Mouse (Mus musculus): ENCODE measurements at regions not wholly inside any gene's neighbourhood (a gene's known extent, or its start where the extent isn't known, plus 50 kb on each side); places are given as distances from the start of the nearest gene placed in this dataset.

DNA sequence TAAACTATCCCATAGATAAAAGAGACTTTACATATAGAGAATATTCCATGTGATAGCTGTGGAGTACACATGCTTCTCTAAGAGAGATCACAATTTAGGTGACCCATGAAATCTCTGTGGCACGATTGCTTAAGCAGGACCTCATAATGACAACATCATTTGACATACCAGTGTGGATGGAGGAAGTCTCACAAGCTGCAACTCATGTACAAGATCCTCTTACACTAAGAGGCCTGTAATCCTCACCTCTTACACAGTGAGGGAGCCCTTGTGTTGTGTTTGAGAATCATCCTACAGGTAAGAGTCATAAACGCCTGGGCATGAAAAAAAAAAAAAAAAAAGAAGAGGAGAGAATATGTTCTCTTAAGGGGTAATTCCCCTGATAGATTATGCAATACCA is 89.9 kb upstream of the Mrgpra3 start:
- TF ChIP-seq CHD2 (IDR thresholded peaks at IDR 0.05; ENCODE audit: low read length) (no peak), CTCF (IDR thresholded peaks at IDR 0.05 in 2 of 3, conservative IDR thresholded peaks at IDR 0.05 in 1 of 3; ENCODE audit: control insufficient read depth in 1 of 3, insufficient read depth in 1 of 3, low read depth in 2 of 3, low read length in 3 of 3, poor library complexity in 1 of 3, severe bottlenecking in 1 of 3) (no peak), POLR2A (IDR thresholded peaks at IDR 0.05; ENCODE audit: control insufficient read depth in 1 of 2, insufficient read depth in 1 of 2, low read depth in 1 of 2, low read length in 2 of 2, poor library complexity in 1 of 2) (no peak), KAT2A (conservative IDR thresholded peaks at IDR 0.05; ENCODE audit: low read depth, low read length) (no peak), EP300 (IDR thresholded peaks at IDR 0.05; ENCODE audit: low read depth in 1 of 2, low read length in 2 of 2) (no peak), SIN3A (IDR thresholded peaks at IDR 0.05; ENCODE audit: low read length) (no peak), TCF12 (IDR thresholded peaks at IDR 0.05; ENCODE audit: low read depth, low read length) (no peak), ZC3H11A (IDR thresholded peaks at IDR 0.05; ENCODE audit: low read depth, low read length) (no peak), MYB (IDR thresholded peaks at IDR 0.05; ENCODE audit: low read depth, low read length) (no peak), NELFE (IDR thresholded peaks at IDR 0.05; ENCODE audit: low read depth, low read length) (no peak), RCOR1 (IDR thresholded peaks at IDR 0.05; ENCODE audit: low read depth, low read length) (no peak), ZKSCAN1 (IDR thresholded peaks at IDR 0.05; ENCODE audit: low read depth, low read length) (no peak)
